Mouse (Mus musculus) cortical plate, adult 2 months (tissue): ENCODE data around the gene Rab4a. TPM values are rescaled to one million over a fixed set of nuclear protein-coding genes. Genes with fewer than 3 reads are reported as not detected.

ENCODE experiments used
- H3K27ac ChIP-seq: fragments of 200-500 bp; 2 replicates; pipeline ENCODE4 v1.5.1; 2012; ENCODE audit warnings: low read length, control low read depth, inconsistent platforms; ENCODE audit not compliant: insufficient read depth
- H3K4me1 ChIP-seq: fragments of 200-500 bp; 2 replicates; pipeline ENCODE4 v1.6.1; 2011; ENCODE audit warnings: low read length; ENCODE audit not compliant: control insufficient read depth, insufficient read depth
- H3K4me3 ChIP-seq: fragments of 200-500 bp; 2 replicates; pipeline ENCODE4 v1.5.1; 2011; ENCODE audit warnings: mild to moderate bottlenecking, low read length, control low read depth; ENCODE audit not compliant: insufficient read depth
- CTCF ChIP-seq: fragments of 200-500 bp; IDR thresholded peaks from 2 replicates; pipeline ENCODE4 v1.5.1; 2011; ENCODE audit warnings: mild to moderate bottlenecking, control low read depth, low read length; ENCODE audit not compliant: insufficient read depth; ENCODE audit errors: extremely low read depth
- POLR2A ChIP-seq: fragments of 200-500 bp; IDR thresholded peaks from 2 replicates; pipeline ENCODE4 v1.6.1; 2011; ENCODE audit warnings: mild to moderate bottlenecking, low read length, control low read depth; ENCODE audit not compliant: insufficient read depth; ENCODE audit errors: extremely low read depth
- polyA plus RNA-seq: library from polyadenylated mRNA; depleted of rRNA; stranded (reverse); fragments of >200 nt; gene quantifications from 2 replicates; pipeline ENCODE4 v1.2.3, GENCODE M21; 2012

Gene Rab4a
- polyA plus RNA-seq, 1 experiment = 72.7 TPM

DNA sequence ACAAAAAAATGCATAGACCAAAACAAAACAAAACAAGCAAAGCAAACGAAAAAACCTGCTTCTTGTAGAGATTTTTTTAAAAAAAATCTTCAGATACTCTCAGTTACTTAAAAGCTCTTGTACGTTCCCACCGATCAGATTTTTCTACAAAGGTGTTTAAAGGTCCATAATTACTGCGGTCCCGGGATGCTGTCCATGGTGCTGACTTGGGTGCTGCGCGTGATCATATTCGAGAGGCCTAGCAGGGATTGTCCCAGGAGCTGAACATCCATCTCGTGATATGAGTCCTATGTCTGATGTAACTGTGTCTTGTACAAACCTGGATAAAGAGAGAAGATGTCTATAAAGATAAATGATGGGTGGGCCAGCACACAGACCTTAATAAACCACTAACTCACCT is 32.7 kb downstream of the Rab4a start:
- TF ChIP-seq CTCF (no peak), POLR2A (no peak)
- H3K4me3 ChIP-seq = no peak overlapping the region
- H3K27ac ChIP-seq = no peak overlapping the region
- H3K4me1 ChIP-seq = peaks cover 4% of the 10 kb centered on the region

DNA sequence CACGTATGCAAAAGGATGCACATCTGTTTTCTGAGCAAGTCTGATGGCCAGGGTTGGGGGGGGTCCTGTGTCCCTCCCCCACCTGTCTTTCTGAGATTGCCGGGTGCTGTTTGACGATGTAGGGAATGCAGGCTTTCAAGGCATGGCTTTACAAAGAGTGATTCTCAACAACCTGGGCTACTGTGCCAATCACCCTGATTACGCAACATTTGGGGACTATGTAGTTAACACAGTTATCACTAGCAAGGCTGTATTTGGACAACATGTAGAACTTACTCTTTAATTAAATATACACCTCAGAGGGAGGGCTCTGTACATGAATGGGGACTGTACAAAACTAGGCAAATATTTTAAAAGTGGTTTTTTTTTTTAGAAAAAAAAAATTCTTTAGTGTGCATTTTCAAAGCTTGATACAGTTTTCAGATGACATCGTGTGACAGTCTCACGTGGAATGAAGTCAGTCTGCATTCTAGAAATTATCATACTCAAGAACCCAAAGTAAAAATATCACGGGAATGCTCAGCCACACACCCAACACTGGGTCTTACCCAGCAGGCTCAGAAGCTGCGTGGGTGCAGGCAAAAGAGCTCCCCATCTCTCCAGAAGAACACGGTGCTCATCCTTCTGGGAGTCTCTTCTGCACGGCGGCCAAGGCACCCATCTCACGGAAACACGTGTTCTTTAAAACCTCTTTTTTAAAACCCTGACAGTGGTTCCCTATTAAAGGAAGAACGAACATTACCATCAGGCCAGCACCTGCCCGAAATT is 35.0 kb downstream of the Rab4a start:
- H3K27ac ChIP-seq = peak overlapping the region; percentile 51
- no peak overlapping the region for H3K4me3 ChIP-seq
- no peak for TF ChIP-seq POLR2A
- TF ChIP-seq CTCF = no peak
- H3K4me1 ChIP-seq = peaks cover 6% of the 10 kb centered on the region

DNA sequence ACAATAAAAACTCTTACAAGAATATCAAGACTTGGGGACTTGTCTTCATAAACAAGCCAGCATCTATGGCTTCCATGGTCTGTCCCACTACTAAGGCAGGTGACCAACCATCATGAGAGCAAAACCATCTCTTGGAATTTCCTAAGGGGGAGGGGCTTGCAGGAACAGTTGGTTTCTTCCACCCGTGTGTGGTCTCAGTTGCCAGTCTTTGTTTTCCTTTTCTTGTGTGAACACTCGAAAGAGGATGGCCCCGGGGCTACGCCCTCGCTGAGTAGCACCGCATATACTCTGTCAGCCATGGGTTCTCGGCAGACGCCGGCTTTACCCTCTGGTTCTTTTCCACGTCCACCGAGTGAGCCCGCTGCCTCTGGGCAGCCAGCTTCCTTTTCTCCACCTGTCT is 36.3 kb downstream of the Rab4a start:
- TF ChIP-seq POLR2A (no peak), CTCF (no peak)
- Histone ChIP-seq H3K4me1 (peaks cover 14% of the 10 kb centered on the region), H3K27ac (no peak overlapping the region), H3K4me3 (no peak overlapping the region)

DNA sequence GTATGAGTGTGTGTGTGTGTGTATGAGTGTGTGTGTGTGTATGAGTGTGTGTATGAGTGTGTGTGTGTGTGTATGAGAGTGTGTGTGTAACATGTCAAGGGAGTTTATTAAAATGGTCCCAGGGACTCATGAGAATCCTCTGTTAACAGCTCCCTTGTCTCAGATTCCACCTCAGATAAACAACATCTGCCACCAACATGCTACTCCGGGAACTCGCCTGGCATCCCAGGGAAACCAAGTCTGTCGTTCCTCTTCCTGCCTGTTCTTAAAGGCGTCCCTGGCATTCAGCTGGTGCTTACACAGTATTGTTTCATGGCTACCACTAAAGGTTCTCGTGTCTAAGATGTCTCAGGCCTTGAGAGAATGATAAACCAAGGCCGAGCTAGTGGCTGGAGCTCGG is 38.6 kb downstream of the Rab4a start:
- TF ChIP-seq CTCF (no peak), POLR2A (no peak)
- H3K4me3 ChIP-seq = no peak overlapping the region
- peaks cover 22% of the 10 kb centered on the region for H3K4me1 ChIP-seq
- no peak overlapping the region for H3K27ac ChIP-seq

DNA sequence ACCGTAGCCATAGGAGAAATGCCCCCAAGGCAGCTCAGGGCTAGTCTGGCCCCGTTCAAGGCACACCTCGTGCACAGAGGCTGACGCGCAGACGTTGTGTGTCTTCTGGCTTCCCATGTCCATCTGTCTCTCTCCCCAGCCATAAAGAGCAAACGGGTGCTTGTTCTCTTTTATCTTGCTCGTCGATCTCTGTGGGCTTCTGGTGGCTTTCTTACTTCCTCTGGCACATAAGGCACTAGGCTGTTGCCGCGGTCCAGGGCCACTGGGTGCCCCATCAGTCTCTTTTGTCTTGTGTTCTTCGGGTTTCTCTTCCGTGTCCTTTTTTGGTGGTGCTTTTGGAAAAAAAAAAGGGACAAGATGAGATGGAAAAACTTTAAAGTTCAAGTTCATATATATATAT is 39.3 kb downstream of the Rab4a start:
- no peak overlapping the region for H3K4me3 ChIP-seq
- TF ChIP-seq POLR2A = no peak
- no peak overlapping the region for H3K27ac ChIP-seq
- peaks cover 22% of the 10 kb centered on the region for H3K4me1 ChIP-seq

DNA sequence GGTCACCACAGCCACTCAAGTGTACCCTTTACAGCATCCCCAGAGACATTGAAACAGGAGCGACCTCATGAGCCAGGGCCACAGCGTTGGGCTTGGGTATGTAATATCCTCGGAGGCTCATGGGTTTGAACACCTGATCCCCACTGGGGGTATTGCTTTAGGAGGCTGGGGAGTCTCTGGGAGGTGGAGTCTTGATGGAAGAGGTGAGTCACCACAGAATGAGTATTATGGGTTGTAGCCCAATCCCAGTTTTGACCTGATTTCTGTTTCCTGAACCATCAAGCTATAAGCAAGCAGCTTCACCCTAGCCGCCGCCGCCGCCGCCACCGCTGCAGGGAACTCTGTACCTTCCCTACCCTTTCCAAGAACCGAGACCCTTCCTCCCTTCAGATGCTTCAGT is 40.2 kb downstream of the Rab4a start:
- Histone ChIP-seq H3K4me1 (peaks cover 20% of the 10 kb centered on the region), H3K27ac (peak overlapping the region; percentile 39), H3K4me3 (no peak overlapping the region)
- no peak for TF ChIP-seq CTCF
- no peak for TF ChIP-seq POLR2A

DNA sequence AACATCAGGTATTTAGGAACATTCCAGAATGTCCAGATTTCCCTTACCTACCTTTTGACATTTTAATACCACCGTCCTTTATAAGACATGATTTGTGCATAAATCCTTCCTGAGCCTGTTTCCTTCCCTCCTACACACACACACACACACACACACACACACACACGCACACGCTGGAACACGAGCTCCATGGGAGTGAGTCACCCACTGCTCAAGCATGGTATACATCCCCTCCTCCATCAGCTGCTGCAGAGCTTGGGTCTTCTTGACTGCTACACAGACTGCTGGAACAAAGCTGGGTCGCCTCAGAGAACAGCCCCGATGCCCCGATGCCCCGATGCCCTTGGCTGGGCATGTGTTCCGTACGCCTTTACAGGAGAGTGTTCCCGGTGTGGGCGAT is 40.7 kb downstream of the Rab4a start:
- TF ChIP-seq CTCF (no peak), POLR2A (no peak)
- no peak overlapping the region for H3K4me3 ChIP-seq
- peaks cover 18% of the 10 kb centered on the region for H3K4me1 ChIP-seq
- H3K27ac ChIP-seq = peak overlapping the region; percentile 27; the same call in 1 of the 2 replicates

DNA sequence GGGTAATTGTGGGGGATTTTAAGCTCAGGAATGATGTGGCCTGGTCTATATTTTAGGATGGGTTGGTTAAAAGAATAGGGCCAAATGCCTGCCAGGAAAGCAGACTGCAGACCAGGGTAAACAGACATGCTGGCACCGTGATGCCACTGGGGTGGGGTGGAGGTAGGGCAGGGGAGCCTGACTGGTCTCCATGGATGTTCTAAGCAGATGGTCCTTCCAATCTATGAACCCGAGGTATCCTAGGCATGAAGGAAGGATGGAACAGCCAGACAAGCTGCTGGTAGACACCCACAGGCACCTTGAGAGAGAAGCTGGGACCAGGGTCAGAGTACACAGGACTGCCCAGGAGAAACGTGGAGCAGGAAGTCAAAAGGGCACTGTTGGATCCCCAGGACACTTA is 41.8 kb downstream of the Rab4a start:
- Histone ChIP-seq H3K27ac (no peak overlapping the region), H3K4me3 (no peak overlapping the region), H3K4me1 (peaks cover 18% of the 10 kb centered on the region)
- TF ChIP-seq POLR2A (no peak), CTCF (no peak)

DNA sequence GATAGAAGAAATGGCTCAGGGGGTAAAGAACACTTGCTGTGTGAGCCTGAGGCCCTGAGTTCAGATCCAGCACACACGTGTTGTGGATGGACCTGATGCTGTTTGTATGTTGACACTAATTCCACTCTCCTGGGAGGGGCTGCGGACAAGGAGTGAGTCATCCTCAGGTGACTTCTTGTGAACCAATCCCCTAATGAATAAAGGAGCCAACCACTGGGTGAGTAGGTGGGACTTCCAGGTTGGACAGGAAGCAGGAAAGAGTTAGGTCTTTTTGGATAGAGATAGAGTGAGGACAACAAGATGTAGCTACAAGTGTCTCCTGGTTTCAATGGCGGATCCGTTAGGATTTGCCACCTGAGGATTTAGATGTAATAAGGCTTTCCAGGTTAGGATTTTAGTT is 43.6 kb downstream of the Rab4a start:
- no peak overlapping the region for H3K4me3 ChIP-seq
- no peak overlapping the region for H3K27ac ChIP-seq
- TF ChIP-seq CTCF (no peak), POLR2A (no peak)
- H3K4me1 ChIP-seq = peaks cover 18% of the 10 kb centered on the region

DNA sequence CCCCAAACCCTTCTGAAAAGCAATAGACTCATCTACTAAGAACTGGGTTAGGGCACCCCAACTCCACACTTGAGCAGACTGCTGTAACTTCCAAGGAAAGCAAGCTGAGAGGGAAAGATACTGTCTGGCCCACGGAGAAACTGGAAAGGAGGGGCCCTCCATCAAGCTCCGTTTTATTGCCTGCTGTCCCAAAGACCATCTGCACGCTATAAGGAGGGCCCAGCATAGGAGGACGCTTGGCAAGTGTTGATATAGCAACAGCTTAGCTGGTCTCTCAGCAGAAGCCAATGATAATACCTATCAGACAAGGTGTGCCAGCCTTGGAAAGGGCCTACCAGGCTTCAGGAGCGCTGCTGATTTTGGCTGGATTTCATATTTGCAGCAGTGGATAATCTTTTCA is 45.8 kb downstream of the Rab4a start:
- H3K4me1 ChIP-seq = peaks cover 15% of the 10 kb centered on the region
- no peak overlapping the region for H3K27ac ChIP-seq
- H3K4me3 ChIP-seq = no peak overlapping the region
- TF ChIP-seq POLR2A (no peak), CTCF (no peak)

DNA sequence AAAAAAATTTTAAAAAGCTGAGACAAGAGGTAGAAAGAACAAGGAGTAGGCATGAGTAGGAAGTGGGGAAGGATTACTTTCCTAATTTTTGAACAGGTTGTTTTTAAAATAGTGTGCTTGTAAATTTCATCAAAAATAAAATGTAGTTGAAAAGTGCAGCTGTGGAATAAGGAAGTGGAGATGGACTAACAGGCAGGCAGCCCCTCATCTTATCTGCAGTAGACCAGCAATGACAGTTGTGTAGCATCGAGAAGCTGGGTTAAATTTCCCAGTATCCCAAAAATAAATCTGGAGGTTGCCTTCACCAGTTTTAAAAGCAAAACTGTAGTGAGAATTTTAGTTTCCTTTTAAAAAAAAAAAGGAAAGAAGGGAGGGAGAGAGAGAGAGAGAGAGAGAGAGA is 48.5 kb downstream of the Rab4a start:
- Histone ChIP-seq H3K4me3 (no peak overlapping the region), H3K4me1 (peaks cover 2% of the 10 kb centered on the region; the same call in 1 of the 2 replicates), H3K27ac (no peak overlapping the region)
- TF ChIP-seq POLR2A = no peak
- TF ChIP-seq CTCF = no peak
